ENCODE assay signal across 17 mouse cellular contexts in the genomic region with DNA sequence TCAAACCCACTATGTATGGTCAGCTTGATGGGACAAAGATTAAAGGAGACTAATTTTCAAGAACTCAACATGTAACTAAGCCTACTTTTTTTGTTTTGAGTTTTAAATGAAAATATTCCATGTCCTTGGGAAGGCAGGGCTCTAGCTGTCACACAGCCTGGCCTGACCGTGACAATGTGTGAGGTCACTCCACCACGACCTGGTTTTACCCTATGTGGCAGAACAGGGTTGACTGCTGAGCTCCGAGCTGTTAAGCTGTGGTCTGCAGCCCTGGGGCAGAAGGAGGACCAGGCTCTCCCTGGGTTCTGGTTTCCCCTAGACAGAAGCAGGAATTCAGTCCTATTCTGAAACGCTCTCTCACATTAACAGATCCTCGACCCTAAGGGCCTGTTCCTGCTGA. TPM values are rescaled to one million over a fixed set of nuclear protein-coding genes. Genes with fewer than 3 reads are reported as not detected.
DNase-seq lines count a peak whose midpoint lies in the region; ATAC-seq and TF ChIP-seq lines count a peak whose summit lies in the region.
"Had no signal": no experiment of that assay in that cellular context is flagged by ENCODE, and none has a peak within 500 bp of the region (broad histone marks: within the 10 kb centered on the region; RNA-seq: fewer than 3 reads in every experiment).

No protein-coding gene starts in this region.

- no peak for TF ChIP-seq POLR2A in heart, adult 2 months (IDR thresholded peaks at IDR 0.05; ENCODE audit: insufficient read depth, low read depth, low read length)

- peak overlapping the region; percentile 54 for H3K27ac ChIP-seq in heart, adult 2 months
- 0 out of 2 replicates have a peak overlapping the region, but pooled peaks have one; percentile 62 for H3K27ac ChIP-seq in hindbrain, embryonic 10.5 days
- no peak overlapping the region for H3K27ac ChIP-seq in hindbrain, postnatal 0 days
- peak overlapping the region; percentile 31; the same call in 1 of the 2 replicates for H3K27ac ChIP-seq in liver, embryonic 13.5 days
- H3K27ac ChIP-seq in forebrain, embryonic 14.5 days (ENCODE audit: low read depth, low read length) = no peak overlapping the region
- H3K27ac ChIP-seq: forebrain, embryonic 13.5 days; limb, embryonic 10.5 days; macrophage; midbrain, embryonic 13.5 days had no signal

- no peaks in the 10 kb centered on the region for H3K27me3 ChIP-seq in heart, adult 2 months (ENCODE audit: control insufficient read depth, insufficient read depth, low read length)
- no peaks in the 10 kb centered on the region for H3K27me3 ChIP-seq in hindbrain, embryonic 10.5 days (ENCODE audit: insufficient read depth, poor library complexity, severe bottlenecking)
- no peaks in the 10 kb centered on the region for H3K27me3 ChIP-seq in hindbrain, postnatal 0 days (ENCODE audit: insufficient read depth, low read length)
- H3K27me3 ChIP-seq in liver, embryonic 13.5 days = no peaks in the 10 kb centered on the region
- no peaks in the 10 kb centered on the region for H3K27me3 ChIP-seq in forebrain, embryonic 14.5 days (replicated peaks; ENCODE audit: control insufficient read depth, insufficient read depth, low read length)
- H3K27me3 ChIP-seq: forebrain, embryonic 13.5 days had no signal

- no peak overlapping the region for H3K4me3 ChIP-seq in heart, adult 2 months
- H3K4me3 ChIP-seq in hindbrain, embryonic 10.5 days = no peak overlapping the region
- no peak overlapping the region for H3K4me3 ChIP-seq in hindbrain, postnatal 0 days (ENCODE audit: low read length)
- H3K4me3 ChIP-seq in liver, embryonic 13.5 days (replicated peaks) = no peak overlapping the region
- H3K4me3 ChIP-seq in forebrain, embryonic 14.5 days (ENCODE audit: low read depth, low read length) = no peak overlapping the region
- H3K4me3 ChIP-seq: forebrain, embryonic 13.5 days; layer of hippocampus, adult 2 months; limb, embryonic 10.5 days; midbrain, embryonic 13.5 days; myocyte had no signal

- H3K4me2 ChIP-seq in hindbrain, postnatal 0 days (ENCODE audit: low read depth, low read length) = no peak overlapping the region
- no peak overlapping the region for H3K4me2 ChIP-seq in liver, embryonic 13.5 days
- H3K4me2 ChIP-seq in forebrain, embryonic 14.5 days (ENCODE audit: low read length) = no peak overlapping the region
- H3K4me2 ChIP-seq: forebrain, embryonic 13.5 days; lung, embryonic 14.5 days; midbrain, embryonic 13.5 days had no signal

- H3K9me3 ChIP-seq in hindbrain, embryonic 10.5 days = no peaks in the 10 kb centered on the region
- no peaks in the 10 kb centered on the region for H3K9me3 ChIP-seq in hindbrain, postnatal 0 days (ENCODE audit: low read length)
- no peaks in the 10 kb centered on the region for H3K9me3 ChIP-seq in liver, embryonic 13.5 days (replicated peaks)
- H3K9me3 ChIP-seq in forebrain, embryonic 14.5 days (replicated peaks; ENCODE audit: control insufficient read depth, low read length) = no peaks in the 10 kb centered on the region
- H3K9me3 ChIP-seq: forebrain, embryonic 13.5 days; limb, embryonic 10.5 days; midbrain, embryonic 13.5 days had no signal

- 0 out of 2 replicates have a peak, but pooled peaks cover 2% of the 10 kb centered on the region for H3K79me2 ChIP-seq in heart, adult 2 months (replicated peaks; ENCODE audit: control insufficient read depth, insufficient read depth, low read length)

- H3K36me3 ChIP-seq in heart, adult 2 months (ENCODE audit: control insufficient read depth, insufficient read depth, low read length) = peaks cover 7% of the 10 kb centered on the region; the same call in 1 of the 2 replicates
- no peaks in the 10 kb centered on the region for H3K36me3 ChIP-seq in hindbrain, embryonic 10.5 days
- H3K36me3 ChIP-seq in hindbrain, postnatal 0 days (ENCODE audit: insufficient read depth, low read length) = no peaks in the 10 kb centered on the region
- 0 out of 2 replicates have a peak, but pooled peaks cover 10% of the 10 kb centered on the region for H3K36me3 ChIP-seq in liver, embryonic 13.5 days
- no peaks in the 10 kb centered on the region for H3K36me3 ChIP-seq in forebrain, embryonic 14.5 days (ENCODE audit: control insufficient read depth, insufficient read depth, low read length)
- H3K36me3 ChIP-seq: limb, embryonic 10.5 days; midbrain, embryonic 13.5 days had no signal

- TF ChIP-seq EP300 in heart, adult 2 months (IDR thresholded peaks at IDR 0.05; ENCODE audit: insufficient read depth, low read depth, low read length) = no peak

- intact Hi-C loops in heart, adult 2 months (cut with DNase I) = no loop called here

- 63% methylated on average over 5 of the region's 5 CpGs for WGBS in heart, adult 2 months
- WGBS in hindbrain, embryonic 10.5 days = 57% methylated on average over 5 of the region's 5 CpGs
- whole genome bisulfite sequencing in hindbrain, postnatal 0 days = 65% methylated on average over 5 of the region's 5 CpGs
- 55% methylated on average over 5 of the region's 5 CpGs for WGBS in liver, embryonic 13.5 days (ENCODE audit: insufficient replicate concordance)
- 80% methylated on average over 5 of the region's 5 CpGs for WGBS in forebrain, embryonic 14.5 days

- ATAC-seq in hindbrain, postnatal 0 days = no peak
- ATAC-seq in liver, embryonic 13.5 days (ENCODE audit: low read depth) = no peak
- ATAC-seq in forebrain, embryonic 14.5 days = no peak
- ATAC-seq: forebrain, embryonic 13.5 days; midbrain, embryonic 13.5 days had no signal

- no peak overlapping the region for H3K9ac ChIP-seq in heart, adult 2 months (ENCODE audit: low read depth, low read length)
- H3K9ac ChIP-seq in hindbrain, postnatal 0 days (replicated peaks; ENCODE audit: low read length) = no peak overlapping the region
- H3K9ac ChIP-seq in liver, embryonic 13.5 days = no peak overlapping the region
- no peak overlapping the region for H3K9ac ChIP-seq in forebrain, embryonic 14.5 days (ENCODE audit: low read length)
- H3K9ac ChIP-seq: forebrain, embryonic 13.5 days; lung, embryonic 14.5 days; midbrain, embryonic 13.5 days had no signal

- TF ChIP-seq CTCF in heart, adult 2 months (IDR thresholded peaks at IDR 0.05) = no peak
- TF ChIP-seq CTCF in hindbrain, postnatal 0 days (IDR thresholded peaks at IDR 0.05; ENCODE audit: low read depth) = no peak

- no peak for DNase-seq in heart, adult 2 months
- DNase-seq in heart, adult 8-10 months (ENCODE audit: low spot score) = no peak
- no peak for DNase-seq in hindbrain, embryonic 10.5 days (ENCODE audit: low spot score)
- DNase-seq in hindbrain, postnatal 0 days (ENCODE audit: low spot score) = no peak
- DNase-seq in liver, embryonic 13.5 days = no peak
- no peak for DNase-seq in liver
- DNase-seq in forebrain, embryonic 14.5 days (ENCODE audit: low spot score) = no peak
- DNase-seq: cerebellum, adult 9-11 months; lung, embryonic 14.5 days; retina, postnatal 1 day; thymus, postnatal 25 days had no signal

- peaks cover 15% of the 10 kb centered on the region for H3K4me1 ChIP-seq in heart, adult 2 months (ENCODE audit: control insufficient read depth, insufficient read depth, low read length)
- H3K4me1 ChIP-seq in hindbrain, embryonic 10.5 days (replicated peaks) = peaks cover 73% of the 10 kb centered on the region
- no peaks in the 10 kb centered on the region; the same call in 1 of the 2 replicates for H3K4me1 ChIP-seq in hindbrain, postnatal 0 days (ENCODE audit: insufficient read depth, low read length)
- H3K4me1 ChIP-seq in liver, embryonic 13.5 days (replicated peaks) = peaks cover 87% of the 10 kb centered on the region
- H3K4me1 ChIP-seq in forebrain, embryonic 14.5 days (ENCODE audit: control insufficient read depth, insufficient read depth, low read length) = peaks cover 14% of the 10 kb centered on the region

RNA-seq across cellular contexts. Expression of gene Ezr, which starts 14.8 kb away (rescaled TPM):
- 10 to 100 TPM; 33.4 to 35.7 TPM for total RNA-seq in heart, adult 2 months (2021)
- polyA plus RNA-seq in heart, adult 2 months (2012; rRNA removed) = 24.2 TPM in 2 replicates
- 10 to 100 TPM; 29.1 to 38.7 (median 33.9) TPM for total RNA-seq in heart, adult 8-10 months (2022)
- polyA plus RNA-seq in hindbrain, embryonic 10.5 days (2016; fragmentation: Nextera tagmentation; extraction: Ambion mirVana) = 85.2 and 99.4 TPM in 2 replicates
- total RNA-seq in hindbrain, postnatal 0 days (2014; rRNA removed) = 44.7 and 52.6 TPM in 2 replicates
- 62.4 and 72.7 TPM in 2 replicates for polyA plus RNA-seq in hindbrain, postnatal 0 days (2015; fragmentation: Nextera tagmentation; extraction: Ambion mirVana)
- polyA plus RNA-seq in liver, embryonic 13.5 days (2015; fragmentation: Nextera tagmentation; extraction: Ambion mirVana) = 55.6 and 63.1 TPM in 2 replicates
- polyA plus RNA-seq in forebrain, embryonic 14.5 days (2014; fragmentation: Nextera tagmentation; extraction: Ambion mirVana) = 94.0 and 101 TPM in 2 replicates

Comparison
In these comparisons a context has a peak if more than half of its experiments do, and no peak if none do; other contexts are left out.
1. H3K27ac ChIP-seq: peak in heart, adult 2 months (single experiment), hindbrain, embryonic 10.5 days (single experiment) and liver, embryonic 13.5 days (single experiment); none in hindbrain, postnatal 0 days (single experiment) and forebrain, embryonic 14.5 days (single experiment).